Mouse (Mus musculus) liver (tissue): ENCODE results near the gene Chmp4b.

Source experiments
- DNase-seq: peaks from one replicate; pipeline ENCODE4 v3.0.0-alpha.2; 2020; ENCODE audit warnings: mixed read lengths

Chmp4b gene

GRCm38 (mm10) chr2:154651363-154651762 is at the start of gene Chmp4b:
Gene Chmp4b (plus strand): TSS chr2:154651705.
- DNase-seq, result no peak

GRCm38 (mm10) chr2:154603007-154603637 is 48.4 kb upstream of the Chmp4b start:
- no peak for DNase-seq

- peak; percentile 97 for DNase-seq
Measured at GRCm38 (mm10) chr2:154603638-154604153, 47.8 kb upstream of the Chmp4b start, which contains the start of gene Pxmp4. Gene Pxmp4 (minus strand): TSS chr2:154603708.

GRCm38 (mm10) chr2:154604156-154604555 is 47.3 kb upstream of the Chmp4b start:
- DNase-seq, result no peak

GRCm38 (mm10) chr2:154606965-154607364 is 44.5 kb upstream of the Chmp4b start:
- no peak for DNase-seq

- no peak for DNase-seq
Measured at GRCm38 (mm10) chr2:154609050-154609767, 42.3 kb upstream of the Chmp4b start.

- peak; percentile 90 for DNase-seq
Measured at GRCm38 (mm10) chr2:154613118-154614115, 38.1 kb upstream of the Chmp4b start, which contains the start of the genes Zfp341 and 4930519P11Rik. Gene Zfp341 (plus strand): TSS chr2:154613297. Gene 4930519P11Rik (minus strand): TSS chr2:154613437.

GRCm38 (mm10) chr2:154614841-154615576 is 36.5 kb upstream of the Chmp4b start:
- no peak for DNase-seq

- DNase-seq, result peak; percentile 40
Measured at GRCm38 (mm10) chr2:154615674-154616073, 35.8 kb upstream of the Chmp4b start.

- DNase-seq, result no peak
Measured at GRCm38 (mm10) chr2:154617061-154617460, 34.4 kb upstream of the Chmp4b start.

- no peak for DNase-seq
Measured at GRCm38 (mm10) chr2:154621684-154622083, 29.8 kb upstream of the Chmp4b start.

- peak; percentile 27 for DNase-seq
Measured at GRCm38 (mm10) chr2:154624137-154624536, 27.4 kb upstream of the Chmp4b start.

GRCm38 (mm10) chr2:154630531-154630930 is 21.0 kb upstream of the Chmp4b start:
- DNase-seq, result no peak

- DNase-seq, result peak; percentile 88
Measured at GRCm38 (mm10) chr2:154632203-154632780, 19.2 kb upstream of the Chmp4b start.

- DNase-seq, result peak; percentile 72
Measured at GRCm38 (mm10) chr2:154633039-154633742, 18.3 kb upstream of the Chmp4b start.

- peak; percentile 70 for DNase-seq
Measured at GRCm38 (mm10) chr2:154633876-154634644, 17.4 kb upstream of the Chmp4b start.

GRCm38 (mm10) chr2:154635826-154636225 is 15.7 kb upstream of the Chmp4b start:
- no peak for DNase-seq

- DNase-seq, result no peak
Measured at GRCm38 (mm10) chr2:154638521-154638920, 13.0 kb upstream of the Chmp4b start.

- no peak for DNase-seq
Measured at GRCm38 (mm10) chr2:154639115-154639514, 12.4 kb upstream of the Chmp4b start.

- no peak for DNase-seq
Measured at GRCm38 (mm10) chr2:154641176-154641575, 10.3 kb upstream of the Chmp4b start.
